Mouse (Mus musculus) embryo, embryonic 10 days (tissue): ENCODE data around the gene Zbtb7a.

ENCODE experiments used
- DNase-seq: peaks from one replicate; pipeline ENCODE4 v3.0.0-alpha.2; 2015; ENCODE audit warnings: low spot score

Zbtb7a gene

GRCm38 (mm10) chr10:81191342-81191982 is 56.4 kb downstream of the Zbtb7a start:
- no peak for DNase-seq

- peak; percentile 83 for DNase-seq
Measured at GRCm38 (mm10) chr10:81192270-81192967, 57.4 kb downstream of the Zbtb7a start.

- DNase-seq = peak; percentile 37
Measured at GRCm38 (mm10) chr10:81192968-81193501, 58.0 kb downstream of the Zbtb7a start.

- no peak for DNase-seq
Measured at GRCm38 (mm10) chr10:81193991-81194774, 59.2 kb downstream of the Zbtb7a start.

- no peak for DNase-seq
Measured at GRCm38 (mm10) chr10:81195300-81195699, 60.3 kb downstream of the Zbtb7a start.

- DNase-seq = no peak
Measured at GRCm38 (mm10) chr10:81196470-81197065, 61.5 kb downstream of the Zbtb7a start.

- DNase-seq = no peak
Measured at GRCm38 (mm10) chr10:81197305-81197704, 62.3 kb downstream of the Zbtb7a start.

- peak; percentile 74 for DNase-seq
Measured at GRCm38 (mm10) chr10:81198230-81198629, 63.2 kb downstream of the Zbtb7a start.

GRCm38 (mm10) chr10:81198990-81199389 is 64.0 kb downstream of the Zbtb7a start:
- DNase-seq = no peak

GRCm38 (mm10) chr10:81200141-81200540 is 65.1 kb downstream of the Zbtb7a start:
- no peak for DNase-seq

GRCm38 (mm10) chr10:81200605-81201287 is 65.7 kb downstream of the Zbtb7a start:
- DNase-seq = no peak

GRCm38 (mm10) chr10:81201807-81202758 is 67.1 kb downstream of the Zbtb7a start, which contains the start of gene Nmrk2:
Gene Nmrk2 (minus strand): TSS chr10:81202051.
- DNase-seq = no peak
